Mouse (Mus musculus) left cerebral cortex, postnatal 10 days (tissue): Measurements from ENCODE around the gene Ptgfrn. TPM values are rescaled to one million over a fixed set of nuclear protein-coding genes. Genes with fewer than 3 reads are reported as not detected.

Source experiments
- DNase-seq, 2 experiments: peaks; one replicate each; pipeline ENCODE4 v3.0.0; 2021 to 2022; ENCODE audit warnings: low spot score in 2 of 2, mixed read lengths in 1 of 2; ENCODE audit errors: extremely low spot score in 1 of 2
- intact Hi-C: fragments of 180-260 bp; cut with DNase I; formaldehyde crosslinking; loops from one replicate; pipeline ENCODE4 v1.15.1; 2025
- total RNA-seq, 2 experiments: library from RNA; stranded (reverse); gene quantifications; 2 replicates each; pipeline ENCODE4 v1.2.3; 2021

Ptgfrn gene
- total RNA-seq, 2 experiments from 2014 or later, result 43.3 to 46.2 TPM

GRCm38 (mm10) chr3:101122479-101122878 lies 12.4 kb upstream of the Ptgfrn start:
- no peak for DNase-seq
- intact Hi-C loops, result no loop called here

GRCm38 (mm10) chr3:101117774-101118173 lies 7.7 kb upstream of the Ptgfrn start:
- intact Hi-C loops, result no loop called here
- DNase-seq, result no peak

- intact Hi-C loops, result no loop called here
- no peak for DNase-seq
These were observed 7.3 kb upstream of the Ptgfrn start for GRCm38 (mm10) chr3:101117386-101117749.

GRCm38 (mm10) chr3:101116431-101117385 lies 6.6 kb upstream of the Ptgfrn start:
- no peak for DNase-seq
- intact Hi-C loops, result no loop called here

GRCm38 (mm10) chr3:101112518-101112894 lies 2.4 kb upstream of the Ptgfrn start:
- intact Hi-C loops, result no loop called here
- no peak for DNase-seq

- intact Hi-C loops, result no loop called here
These were observed 1.9 kb upstream of the Ptgfrn start for GRCm38 (mm10) chr3:101111848-101112517.

GRCm38 (mm10) chr3:101111321-101111720 lies 1.2 kb upstream of the Ptgfrn start:
- intact Hi-C loops, result no loop called here
- DNase-seq, result no peak

More at GRCm38 (mm10) chr3:101111848-101112517, 1.9 kb upstream of the Ptgfrn start:
- no peak for DNase-seq

GRCm38 (mm10) chr3:101110838-101111103 lies 693 bp upstream of the Ptgfrn start:
- intact Hi-C loops, result no loop called here
- no peak for DNase-seq

- intact Hi-C loops, result no loop called here
- DNase-seq, result peak in 1 of 2 experiments; percentile 48
These were observed 488 bp downstream of the Ptgfrn start for GRCm38 (mm10) chr3:101109558-101110021.

GRCm38 (mm10) chr3:101108848-101109247 lies 1.2 kb downstream of the Ptgfrn start:
- no peak for DNase-seq
- intact Hi-C loops, result no loop called here

- intact Hi-C loops, result no loop called here
- DNase-seq, result no peak
These were observed 1.8 kb downstream of the Ptgfrn start for GRCm38 (mm10) chr3:101108282-101108681.

GRCm38 (mm10) chr3:101106326-101106725 lies 3.8 kb downstream of the Ptgfrn start:
- intact Hi-C loops, result no loop called here
- no peak for DNase-seq

GRCm38 (mm10) chr3:101105486-101105885 lies 4.6 kb downstream of the Ptgfrn start:
- intact Hi-C loops, result no loop called here
- no peak for DNase-seq

GRCm38 (mm10) chr3:101104883-101105282 lies 5.2 kb downstream of the Ptgfrn start:
- intact Hi-C loops, result no loop called here
- no peak for DNase-seq

GRCm38 (mm10) chr3:101103770-101104169 lies 6.3 kb downstream of the Ptgfrn start:
- peak in 1 of 2 experiments; percentile 60 for DNase-seq
- intact Hi-C loops, result no loop called here

- intact Hi-C loops, result no loop called here
- DNase-seq, result no peak
These were observed 8.0 kb downstream of the Ptgfrn start for GRCm38 (mm10) chr3:101102106-101102505.

GRCm38 (mm10) chr3:101101184-101101583 lies 8.9 kb downstream of the Ptgfrn start:
- DNase-seq, result no peak
- intact Hi-C loops, result no loop called here

- intact Hi-C loops, result no loop called here
These were observed 10.2 kb downstream of the Ptgfrn start for GRCm38 (mm10) chr3:101099701-101100357.

GRCm38 (mm10) chr3:101098073-101098472 lies 12.0 kb downstream of the Ptgfrn start:
- intact Hi-C loops, result no loop called here
- DNase-seq, result no peak

More at GRCm38 (mm10) chr3:101099701-101100357, 10.2 kb downstream of the Ptgfrn start:
- DNase-seq, result no peak
